Mouse (Mus musculus) right cerebral cortex, postnatal 10 days (tissue): ENCODE results near the gene Mdga2.

Experiments used
- DNase-seq, 2 experiments: peaks; one replicate each; pipeline ENCODE4 v3.0.0; 2021; ENCODE audit warnings: low spot score in 2 of 2

Mdga2 gene

GRCm38 (mm10) chr12:66705015-66705414 lies 517.3 kb downstream of the Mdga2 start:
- no peak for DNase-seq

- DNase-seq = no peak
These were observed 519.6 kb downstream of the Mdga2 start for GRCm38 (mm10) chr12:66702781-66703180.

DNA sequence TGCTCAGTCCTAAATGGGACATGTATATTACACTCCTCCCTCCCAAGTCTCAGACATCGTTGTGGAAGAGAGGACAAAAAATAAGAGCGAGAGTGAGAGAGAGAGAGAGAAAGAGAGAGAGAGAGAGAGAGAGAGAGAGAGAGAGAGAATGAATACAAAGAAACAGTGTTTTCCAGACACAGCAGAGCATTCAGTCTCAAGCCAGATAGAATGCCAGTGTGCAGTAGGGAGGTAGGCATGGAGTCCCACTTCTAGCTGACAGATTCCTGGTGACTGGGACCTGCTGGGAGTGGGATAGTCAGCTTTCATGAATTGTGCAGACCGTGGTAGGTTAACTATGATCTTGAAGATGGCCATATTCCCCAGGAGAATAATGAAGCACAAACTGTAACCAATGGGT lies 542.8 kb downstream of the Mdga2 start:
- no peak for DNase-seq

GRCm38 (mm10) chr12:66648605-66649552 lies 573.5 kb downstream of the Mdga2 start:
- DNase-seq = no peak

DNA sequence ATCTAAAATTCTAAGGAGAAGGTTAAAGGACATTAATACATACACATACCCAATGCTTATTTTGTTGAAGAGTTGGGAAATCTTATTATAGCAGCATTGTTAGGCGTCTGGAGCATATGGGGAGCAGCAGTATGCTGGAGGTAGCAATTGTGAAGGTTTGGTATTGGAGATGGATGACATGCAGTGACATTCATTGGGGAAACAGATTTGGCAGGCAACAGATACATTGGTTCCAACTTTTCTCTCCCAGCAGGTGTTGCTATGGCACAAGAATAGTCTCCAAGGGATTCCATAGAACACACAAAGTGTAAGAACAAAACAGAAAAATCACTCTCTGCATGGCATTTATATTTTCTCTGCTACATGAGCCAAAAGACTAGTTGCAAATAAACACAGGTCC lies 581.9 kb downstream of the Mdga2 start:
- DNase-seq = peak in 1 of 2 experiments; percentile 34

GRCm38 (mm10) chr12:66619944-66620343 lies 602.4 kb downstream of the Mdga2 start:
- no peak for DNase-seq

GRCm38 (mm10) chr12:66591617-66592230 lies 630.6 kb downstream of the Mdga2 start:
- DNase-seq = no peak

- no peak for DNase-seq
These were observed 657.0 kb downstream of the Mdga2 start for GRCm38 (mm10) chr12:66565396-66565795.

- no peak for DNase-seq
These were observed 665.5 kb downstream of the Mdga2 start for GRCm38 (mm10) chr12:66556846-66557245.

DNA sequence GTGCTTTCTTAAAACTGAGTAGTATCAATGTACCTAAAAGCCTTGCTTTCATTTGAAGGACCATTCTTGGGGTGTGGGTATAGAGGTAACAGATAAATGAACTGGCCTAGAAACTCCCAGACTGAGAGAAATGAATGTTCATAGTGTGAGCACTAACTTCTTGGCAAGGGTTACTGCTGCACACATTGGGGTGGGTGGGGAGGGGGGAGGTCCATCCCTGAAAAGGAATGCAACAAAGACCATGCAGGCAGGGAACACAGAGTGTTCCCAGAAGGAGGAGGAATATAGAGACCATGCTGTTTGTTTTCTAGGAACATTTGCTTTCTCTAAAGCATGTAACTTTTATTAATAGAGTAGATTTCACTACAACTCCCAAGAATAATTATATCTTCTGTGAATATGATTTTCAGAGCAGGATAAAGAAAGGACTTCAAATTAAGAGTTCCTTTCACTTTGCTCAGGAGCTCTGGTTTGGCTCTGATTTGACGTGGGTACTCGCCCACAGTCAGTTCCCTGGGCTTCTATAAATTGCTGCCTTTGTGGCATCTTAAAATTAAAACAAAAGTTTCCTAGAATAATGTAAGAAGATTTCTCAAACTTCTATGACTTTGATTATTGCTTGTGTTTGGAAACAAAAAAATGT lies 666.0 kb downstream of the Mdga2 start:
- peak in 1 of 2 experiments; percentile 31 for DNase-seq

DNA sequence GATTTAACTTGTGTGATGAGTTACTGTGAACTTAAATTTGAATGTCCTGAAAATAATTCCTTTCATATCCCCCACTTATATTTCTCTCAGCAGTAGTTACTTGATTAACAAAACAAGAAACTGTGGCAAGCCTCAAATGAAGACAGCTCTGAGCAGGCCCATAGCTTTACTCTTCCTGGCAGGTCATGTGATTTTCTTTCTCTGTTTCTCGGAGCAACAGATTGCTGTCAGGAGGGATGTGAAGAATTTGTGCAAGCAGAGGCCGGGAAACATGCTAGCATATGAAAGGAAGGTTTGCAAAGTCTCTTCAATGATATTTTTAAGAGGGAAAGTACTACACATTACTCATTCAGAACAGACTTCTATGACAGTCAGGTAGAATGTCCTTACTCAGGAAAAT lies 697.4 kb downstream of the Mdga2 start:
- DNase-seq = no peak

GRCm38 (mm10) chr12:66499258-66499657 lies 723.1 kb downstream of the Mdga2 start:
- no peak for DNase-seq

GRCm38 (mm10) chr12:66470868-66471267 lies 751.5 kb downstream of the Mdga2 start:
- DNase-seq = peak; percentile 33 to 38

DNA sequence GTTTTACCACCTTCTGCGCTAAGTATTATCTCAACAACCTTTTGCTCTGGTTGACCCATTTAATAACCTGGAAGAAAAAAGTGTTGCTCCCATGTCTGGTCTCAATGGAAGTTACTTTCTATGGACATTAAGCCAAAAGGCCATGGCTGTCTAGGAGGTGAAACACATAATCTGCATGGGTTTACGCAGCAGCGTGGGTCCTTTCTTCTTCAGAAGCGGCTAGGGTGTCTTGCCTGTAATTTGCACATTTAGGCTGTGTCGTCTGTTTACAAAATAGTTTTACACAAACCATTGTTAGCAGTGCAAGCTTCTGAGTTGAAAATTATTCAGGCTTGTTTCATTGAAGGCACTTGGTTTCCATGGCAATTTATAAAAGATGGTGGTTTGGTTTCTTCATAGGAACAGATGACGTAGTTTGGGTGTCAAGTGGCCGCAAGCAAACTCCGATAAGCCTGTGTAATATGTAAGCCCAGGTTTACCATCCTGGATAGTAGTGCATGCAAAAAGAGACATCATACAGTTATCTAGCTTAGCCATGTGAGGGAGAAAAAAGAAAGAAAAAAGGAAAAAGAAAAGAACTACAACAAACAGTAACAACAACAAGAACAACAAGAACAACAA lies 752.0 kb downstream of the Mdga2 start:
- no peak for DNase-seq

DNA sequence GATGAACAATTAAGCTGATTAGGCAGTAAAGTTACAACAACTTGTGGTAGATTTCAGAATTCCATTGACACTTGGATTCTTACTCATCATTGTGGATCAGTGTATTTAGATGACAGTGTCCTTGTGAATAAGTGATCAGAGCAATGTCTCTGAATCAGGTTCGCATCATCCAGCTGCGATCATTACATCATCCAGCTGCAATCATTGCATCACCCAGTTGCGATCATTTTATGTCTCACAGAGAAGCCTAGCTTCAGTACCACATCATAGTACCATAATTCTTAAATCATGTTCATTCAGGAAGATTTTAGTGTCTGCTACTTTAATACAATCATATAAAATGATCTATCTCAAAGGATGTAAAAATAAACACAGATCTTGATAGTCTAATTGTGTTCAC lies 756.8 kb downstream of the Mdga2 start:
- no peak for DNase-seq

GRCm38 (mm10) chr12:66443340-66443739 lies 779.0 kb downstream of the Mdga2 start:
- no peak for DNase-seq
